Mouse (Mus musculus): ENCODE data around the gene Gm33543. TPM values are rescaled to one million over a fixed set of nuclear protein-coding genes. Genes with fewer than 3 reads are reported as not detected.
A peak's percentile ranks its signal among the peaks of the same experiment; 100 is the strongest.

Gm33543 gene
- polyA plus RNA-seq, 1 experiment from 2014 or later: not detected

DNA sequence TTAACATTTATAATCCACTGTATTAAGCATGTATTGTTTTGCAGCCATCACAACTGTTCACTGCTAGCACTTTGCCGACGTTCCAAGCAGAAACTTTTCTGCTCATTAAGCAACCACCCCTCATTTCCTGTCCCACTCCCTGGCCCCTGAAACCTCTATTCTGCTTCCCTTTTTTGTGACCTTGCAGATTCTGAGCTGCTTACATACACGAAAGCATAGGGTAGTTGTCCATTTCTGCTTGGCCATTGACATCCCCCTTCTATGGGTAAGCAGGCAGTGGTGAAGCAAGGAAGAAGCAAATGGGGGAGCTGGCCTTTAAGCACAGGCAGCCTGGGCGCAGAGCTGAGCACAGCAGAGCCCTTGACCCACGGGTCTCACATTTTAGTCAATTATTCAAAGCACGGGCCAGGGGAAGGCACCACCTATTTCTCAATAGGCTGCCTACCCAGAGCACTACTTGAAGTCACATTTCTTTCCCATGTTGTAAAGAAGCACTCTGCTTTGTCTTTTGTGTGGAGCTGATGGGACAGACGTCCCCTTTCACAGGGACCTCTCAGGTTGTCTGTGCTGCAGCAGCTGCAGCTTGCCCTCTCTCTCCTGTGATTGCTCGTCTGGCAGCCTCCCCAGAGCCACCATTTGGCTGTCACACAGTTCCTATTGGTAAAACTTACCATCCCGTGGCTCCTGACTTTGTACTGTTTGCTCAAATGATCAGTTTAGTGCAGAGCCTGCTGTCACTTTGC lies 25.1 kb downstream of the Gm33543 start:
- WGBS: 32% methylated on average over 9 of the region's 9 CpGs
- ATAC-seq (peak; percentile 79), DNase-seq (ENCODE audit: low spot score) (peak; percentile 59)
- peaks cover 3% of the 10 kb centered on the region; the same call in 1 of the 2 replicates for H3K4me1 ChIP-seq (ENCODE audit: control insufficient read depth, insufficient read depth, low read length)
- H3K9ac ChIP-seq (ENCODE audit: low read length): no peak overlapping the region
- H3K36me3 ChIP-seq (ENCODE audit: control insufficient read depth, insufficient read depth, low read length): no peaks in the 10 kb centered on the region
- H3K4me3 ChIP-seq (ENCODE audit: low read depth, low read length): no peak overlapping the region
- no peak overlapping the region; the same call in 1 of the 2 replicates for H3K27ac ChIP-seq (ENCODE audit: low read depth, low read length)
- H3K9me3 ChIP-seq (replicated peaks; ENCODE audit: control insufficient read depth, low read length): no peaks in the 10 kb centered on the region
- H3K27me3 ChIP-seq (replicated peaks; ENCODE audit: control insufficient read depth, insufficient read depth, low read length): no peaks in the 10 kb centered on the region
- no peak overlapping the region for H3K4me2 ChIP-seq (ENCODE audit: low read length)

DNA sequence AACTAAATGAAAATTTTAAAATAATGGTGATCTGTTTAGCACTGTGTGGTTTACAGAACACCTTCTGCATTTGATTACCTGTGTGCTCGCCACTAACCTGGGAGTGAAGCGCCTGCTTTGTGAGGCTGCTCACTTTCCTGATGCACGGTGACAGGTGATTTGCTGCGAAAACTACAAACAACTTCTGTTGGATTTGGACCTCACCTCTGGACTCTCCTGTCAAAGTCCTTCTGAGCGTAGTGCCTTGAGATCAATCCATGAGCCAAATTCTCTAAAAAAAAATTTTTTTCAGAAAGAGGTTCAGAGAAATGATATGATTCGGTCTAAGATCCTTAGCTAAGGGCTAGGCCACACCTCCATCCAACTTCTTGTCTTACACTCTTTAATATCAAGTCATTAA lies 28.4 kb downstream of the Gm33543 start:
- Histone ChIP-seq H3K9me3 (replicated peaks; ENCODE audit: control insufficient read depth, low read length) (no peaks in the 10 kb centered on the region), H3K4me1 (ENCODE audit: control insufficient read depth, insufficient read depth, low read length) (peaks cover 3% of the 10 kb centered on the region; the same call in 1 of the 2 replicates), H3K36me3 (ENCODE audit: control insufficient read depth, insufficient read depth, low read length) (no peaks in the 10 kb centered on the region), H3K27ac (ENCODE audit: low read depth, low read length) (no peak overlapping the region), H3K4me2 (ENCODE audit: low read length) (no peak overlapping the region), H3K4me3 (ENCODE audit: low read depth, low read length) (no peak overlapping the region), H3K27me3 (replicated peaks; ENCODE audit: control insufficient read depth, insufficient read depth, low read length) (no peaks in the 10 kb centered on the region), H3K9ac (ENCODE audit: low read length) (no peak overlapping the region)
- WGBS: 96% methylated on average over 6 of the region's 6 CpGs
- no peak for DNase-seq (ENCODE audit: low spot score)
- ATAC-seq: no peak

DNA sequence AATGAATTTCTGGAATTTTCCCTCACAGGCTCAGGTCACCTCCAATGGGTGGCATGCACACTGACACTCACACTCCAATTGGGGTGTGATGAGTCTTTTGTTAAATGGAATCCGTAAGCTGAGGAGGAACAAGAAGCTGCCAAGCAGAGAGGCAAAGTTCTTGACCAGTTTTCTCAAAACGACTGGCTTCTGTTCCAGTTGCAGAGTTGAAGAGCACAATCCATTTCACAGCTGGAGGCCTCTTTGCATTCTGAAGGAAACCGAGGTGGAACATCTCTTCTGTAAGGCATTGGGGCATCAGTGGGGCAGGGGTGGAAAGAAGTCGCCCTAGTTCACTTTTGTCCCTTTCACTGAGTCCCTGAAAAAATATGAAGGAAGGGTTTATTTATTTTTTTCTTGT lies 30.9 kb downstream of the Gm33543 start:
- Histone ChIP-seq H3K9me3 (replicated peaks; ENCODE audit: control insufficient read depth, low read length) (no peaks in the 10 kb centered on the region), H3K4me3 (ENCODE audit: low read depth, low read length) (no peak overlapping the region), H3K36me3 (ENCODE audit: control insufficient read depth, insufficient read depth, low read length) (no peaks in the 10 kb centered on the region), H3K4me1 (ENCODE audit: control insufficient read depth, insufficient read depth, low read length) (no peaks in the 10 kb centered on the region), H3K4me2 (ENCODE audit: low read length) (no peak overlapping the region), H3K27ac (ENCODE audit: low read depth, low read length) (no peak overlapping the region), H3K9ac (ENCODE audit: low read length) (no peak overlapping the region), H3K27me3 (replicated peaks; ENCODE audit: control insufficient read depth, insufficient read depth, low read length) (no peaks in the 10 kb centered on the region)
- ATAC-seq: no peak
- DNase-seq (ENCODE audit: low spot score): no peak
- 64% methylated on average over 4 of the region's 4 CpGs for WGBS

DNA sequence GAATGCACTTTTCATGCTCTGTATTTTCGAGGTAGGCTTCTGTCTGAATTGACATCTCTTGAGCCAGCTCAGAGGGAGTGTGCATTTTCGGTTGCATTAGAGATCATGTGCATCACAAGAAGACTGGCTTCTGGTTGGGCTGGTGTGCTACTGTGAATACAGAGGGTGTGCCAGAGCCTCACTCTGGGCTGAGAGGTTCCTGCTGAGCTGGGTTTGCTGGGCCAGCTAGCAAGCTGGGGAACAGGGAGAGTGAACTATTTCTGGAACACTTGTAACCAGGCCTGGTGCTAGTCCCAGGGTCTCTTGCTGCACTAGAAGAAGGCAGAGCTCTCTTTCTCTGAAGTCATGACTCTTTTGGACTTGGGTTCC lies 41.3 kb downstream of the Gm33543 start:
- Histone ChIP-seq H3K4me3 (ENCODE audit: low read depth, low read length) (no peak overlapping the region), H3K36me3 (ENCODE audit: control insufficient read depth, insufficient read depth, low read length) (no peaks in the 10 kb centered on the region), H3K9ac (ENCODE audit: low read length) (no peak overlapping the region), H3K4me2 (ENCODE audit: low read length) (no peak overlapping the region), H3K9me3 (replicated peaks; ENCODE audit: control insufficient read depth, low read length) (no peaks in the 10 kb centered on the region), H3K4me1 (ENCODE audit: control insufficient read depth, insufficient read depth, low read length) (no peaks in the 10 kb centered on the region), H3K27ac (ENCODE audit: low read depth, low read length) (no peak overlapping the region), H3K27me3 (replicated peaks; ENCODE audit: control insufficient read depth, insufficient read depth, low read length) (no peaks in the 10 kb centered on the region)
- peak; percentile 6 for DNase-seq (ENCODE audit: low spot score)
- WGBS: 47% methylated on average over 2 of the region's 2 CpGs
- ATAC-seq: no peak

DNA sequence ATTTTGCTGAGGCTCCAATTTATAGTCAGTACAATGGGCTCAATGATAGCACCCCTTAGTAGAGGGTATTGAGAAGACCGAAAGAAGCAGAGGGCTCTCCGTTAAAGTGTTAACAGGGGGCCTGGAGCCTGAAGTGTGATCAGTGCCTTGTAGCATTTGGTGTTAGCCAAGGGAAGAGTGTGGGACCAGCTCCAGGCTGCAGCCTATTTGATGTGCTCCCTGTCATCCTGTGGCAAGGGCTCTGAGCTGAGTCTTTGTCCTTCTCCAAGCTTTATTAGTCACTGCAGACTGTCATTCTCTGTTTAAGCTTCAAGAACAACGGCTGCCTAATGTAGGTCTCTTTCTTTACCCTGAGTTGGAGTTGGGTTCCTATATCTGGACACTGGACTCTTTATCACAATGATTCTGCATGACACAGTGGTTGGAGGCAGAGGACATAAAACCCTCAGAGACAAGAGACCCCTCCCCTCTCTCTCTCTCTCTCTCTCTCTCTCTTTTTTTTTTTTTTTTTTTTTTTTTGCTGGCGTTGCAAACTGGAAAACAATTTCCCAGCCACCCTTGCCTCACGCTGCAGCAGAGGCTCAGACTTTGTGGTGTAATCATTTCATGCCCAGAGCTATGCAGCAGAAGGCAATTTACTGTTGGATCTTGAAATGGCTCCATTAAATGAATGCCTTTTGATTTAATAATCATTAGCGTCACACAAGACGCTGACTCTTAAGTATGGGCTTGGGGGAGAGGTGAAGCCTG lies 41.9 kb downstream of the Gm33543 start:
- H3K9ac ChIP-seq (ENCODE audit: low read length): no peak overlapping the region
- DNase-seq (ENCODE audit: low spot score): peak; percentile 10
- H3K4me3 ChIP-seq (ENCODE audit: low read depth, low read length): no peak overlapping the region
- H3K9me3 ChIP-seq (replicated peaks; ENCODE audit: control insufficient read depth, low read length): no peaks in the 10 kb centered on the region
- 60% methylated on average over 7 of the region's 7 CpGs for WGBS
- H3K4me1 ChIP-seq (ENCODE audit: control insufficient read depth, insufficient read depth, low read length): no peaks in the 10 kb centered on the region
- H3K27ac ChIP-seq (ENCODE audit: low read depth, low read length): no peak overlapping the region
- H3K4me2 ChIP-seq (ENCODE audit: low read length): no peak overlapping the region
- no peak; the same call in 1 of the 2 replicates for ATAC-seq
- H3K36me3 ChIP-seq (ENCODE audit: control insufficient read depth, insufficient read depth, low read length): no peaks in the 10 kb centered on the region
- H3K27me3 ChIP-seq (replicated peaks; ENCODE audit: control insufficient read depth, insufficient read depth, low read length): no peaks in the 10 kb centered on the region

DNA sequence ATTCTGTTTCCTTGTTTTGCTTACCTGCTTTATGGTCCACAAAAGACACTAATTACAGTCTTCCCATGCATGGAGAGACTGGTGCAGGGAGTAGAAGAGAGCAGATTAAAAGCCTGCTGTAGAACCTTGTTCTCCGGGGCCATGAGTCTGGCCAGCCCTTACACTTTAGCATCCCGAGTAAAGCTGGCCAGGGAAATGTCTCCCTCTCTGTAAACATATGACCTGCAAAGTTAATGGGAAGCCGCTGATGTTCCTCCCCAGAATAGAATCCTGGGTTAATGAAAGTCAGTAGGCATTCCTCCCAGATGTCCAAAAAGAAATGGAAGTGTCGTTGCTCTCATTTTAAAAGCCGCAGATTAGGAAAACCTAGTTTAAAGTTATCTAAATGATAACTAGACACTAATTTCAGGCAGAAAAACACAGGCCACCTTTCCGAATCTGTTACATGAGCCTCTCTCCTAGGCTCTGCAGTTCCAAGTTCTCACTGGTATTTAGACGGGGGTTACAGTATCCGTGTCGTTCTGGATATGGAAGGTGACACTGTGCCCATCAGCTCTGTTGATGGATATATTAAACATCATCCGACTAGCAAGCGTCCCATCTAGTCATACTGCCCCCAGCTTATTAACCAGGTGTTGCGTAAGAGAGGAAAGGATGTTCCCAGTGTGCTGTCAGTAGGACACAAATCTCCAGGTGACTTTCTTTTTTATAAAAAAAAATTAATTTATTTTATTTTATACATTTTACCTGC lies 44.9 kb downstream of the Gm33543 start:
- WGBS: 96% methylated on average over 12 of the region's 12 CpGs

DNA sequence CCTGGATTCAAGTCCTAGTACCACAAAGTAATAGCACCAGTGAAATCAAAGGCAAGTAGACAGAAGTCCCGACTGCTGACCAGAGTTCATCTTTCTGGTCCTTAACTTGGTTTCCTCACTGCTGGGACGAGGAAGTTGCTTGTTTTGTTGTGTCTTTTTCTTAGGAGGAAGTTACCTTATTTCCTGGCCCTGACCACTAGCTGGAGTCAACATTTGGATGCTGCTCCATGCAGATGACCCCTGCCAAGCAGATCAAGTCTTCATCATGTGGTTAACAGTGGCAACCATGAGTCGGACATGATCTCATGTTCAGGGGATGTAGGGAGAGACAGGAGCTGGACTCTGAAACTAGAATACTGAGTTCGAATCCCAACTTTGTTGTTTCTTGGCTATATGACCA lies 47.2 kb downstream of the Gm33543 start:
- ATAC-seq (no peak), DNase-seq (ENCODE audit: low spot score) (no peak)
- Histone ChIP-seq H3K4me1 (ENCODE audit: control insufficient read depth, insufficient read depth, low read length) (peaks cover under 1% of the 10 kb centered on the region; the same call in 1 of the 2 replicates), H3K4me2 (ENCODE audit: low read length) (no peak overlapping the region), H3K27me3 (replicated peaks; ENCODE audit: control insufficient read depth, insufficient read depth, low read length) (no peaks in the 10 kb centered on the region), H3K4me3 (ENCODE audit: low read depth, low read length) (no peak overlapping the region), H3K9ac (ENCODE audit: low read length) (no peak overlapping the region), H3K9me3 (replicated peaks; ENCODE audit: control insufficient read depth, low read length) (no peaks in the 10 kb centered on the region), H3K27ac (ENCODE audit: low read depth, low read length) (no peak overlapping the region), H3K36me3 (ENCODE audit: control insufficient read depth, insufficient read depth, low read length) (no peaks in the 10 kb centered on the region)
- 88% methylated on average over 4 of the region's 4 CpGs for WGBS

More for the DNA sequence above, 44.9 kb downstream of the Gm33543 start:
- ATAC-seq (no peak), DNase-seq (ENCODE audit: low spot score) (no peak)
- no peaks in the 10 kb centered on the region for H3K27me3 ChIP-seq (replicated peaks; ENCODE audit: control insufficient read depth, insufficient read depth, low read length)
- no peak overlapping the region for H3K4me2 ChIP-seq (ENCODE audit: low read length)
- H3K27ac ChIP-seq (ENCODE audit: low read depth, low read length): no peak overlapping the region
- H3K36me3 ChIP-seq (ENCODE audit: control insufficient read depth, insufficient read depth, low read length): no peaks in the 10 kb centered on the region
- H3K4me1 ChIP-seq (ENCODE audit: control insufficient read depth, insufficient read depth, low read length): no peaks in the 10 kb centered on the region
- H3K9ac ChIP-seq (ENCODE audit: low read length): no peak overlapping the region
- H3K4me3 ChIP-seq (ENCODE audit: low read depth, low read length): no peak overlapping the region
- H3K9me3 ChIP-seq (replicated peaks; ENCODE audit: control insufficient read depth, low read length): no peaks in the 10 kb centered on the region

DNA sequence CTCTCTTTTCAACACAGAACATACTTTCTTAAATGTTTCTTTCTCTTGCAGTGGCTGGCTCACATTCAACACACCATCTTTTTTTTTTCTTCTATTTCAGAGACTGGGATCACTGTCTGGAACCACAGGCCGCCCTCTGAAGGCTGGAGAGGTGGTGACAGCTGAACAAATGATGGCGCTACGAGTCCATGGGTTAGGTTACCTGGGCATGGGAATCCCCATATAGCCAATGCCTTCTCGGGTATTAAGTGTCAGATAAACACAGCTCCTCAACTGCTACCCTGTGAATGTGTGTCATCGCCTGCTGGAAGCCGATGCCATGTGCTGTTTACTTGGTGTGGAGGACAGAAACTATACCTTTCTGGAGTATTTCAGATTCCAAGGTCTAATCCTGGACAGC lies 48.0 kb downstream of the Gm33543 start:
- no peaks in the 10 kb centered on the region for H3K36me3 ChIP-seq (ENCODE audit: control insufficient read depth, insufficient read depth, low read length)
- no peak overlapping the region for H3K27ac ChIP-seq (ENCODE audit: low read depth, low read length)
- no peak overlapping the region for H3K4me2 ChIP-seq (ENCODE audit: low read length)
- 94% methylated on average over 6 of the region's 6 CpGs for WGBS
- DNase-seq (ENCODE audit: low spot score) (no peak), ATAC-seq (no peak)
- no peaks in the 10 kb centered on the region for H3K9me3 ChIP-seq (replicated peaks; ENCODE audit: control insufficient read depth, low read length)
- H3K9ac ChIP-seq (ENCODE audit: low read length): no peak overlapping the region
- H3K4me1 ChIP-seq (ENCODE audit: control insufficient read depth, insufficient read depth, low read length): peaks cover 2% of the 10 kb centered on the region; the same call in 1 of the 2 replicates
- H3K4me3 ChIP-seq (ENCODE audit: low read depth, low read length): no peak overlapping the region
- H3K27me3 ChIP-seq (replicated peaks; ENCODE audit: control insufficient read depth, insufficient read depth, low read length): no peaks in the 10 kb centered on the region

All from forebrain, embryonic 14.5 days (tissue).